Comparison of ENCODE assay signal across 17 mouse cellular contexts in the genomic region with DNA sequence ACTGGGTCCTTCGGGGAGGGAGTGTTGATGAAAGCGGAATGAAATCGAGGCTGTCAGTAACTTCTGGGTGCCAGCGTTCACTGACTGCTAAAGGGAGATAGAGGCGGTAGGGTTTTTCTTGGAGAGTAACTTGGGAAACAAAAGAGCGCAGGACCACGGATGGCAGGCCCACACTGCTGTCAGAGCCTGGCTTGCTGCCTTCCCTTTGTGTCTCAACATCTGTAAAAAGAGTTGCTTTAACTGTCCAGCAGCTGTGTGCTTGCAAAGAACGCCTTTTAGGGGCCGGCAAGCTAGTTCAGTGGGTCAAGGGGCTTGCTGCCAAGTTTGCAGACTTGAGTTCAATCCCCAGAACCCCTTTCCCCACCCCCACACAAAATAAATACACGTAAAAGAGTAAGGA. TPM values are rescaled to one million over a fixed set of nuclear protein-coding genes. Genes with fewer than 3 reads are reported as not detected.
DNase-seq lines count a peak whose midpoint lies in the region; ATAC-seq and TF ChIP-seq lines count a peak whose summit lies in the region.
"Had no signal": no experiment of that assay in that cellular context is flagged by ENCODE, and none has a peak within 500 bp of the region (broad histone marks: within the 10 kb centered on the region; RNA-seq: fewer than 3 reads in every experiment).

No protein-coding gene starts in this region.

- H3K27ac ChIP-seq in layer of hippocampus, adult 2 months: peak overlapping the region; percentile 97; the same call in 1 of the 2 replicates
- H3K27ac ChIP-seq in forebrain, embryonic 15.5 days (replicated peaks): peak overlapping the region; percentile 96
- no peak overlapping the region for H3K27ac ChIP-seq in midbrain, embryonic 11.5 days (ENCODE audit: low read depth, low read length)
- H3K27ac ChIP-seq: liver, embryonic 13.5 days; neural tube, embryonic 13.5 days had no signal

- no peak for TF ChIP-seq CTCF in layer of hippocampus, adult 2 months (conservative IDR thresholded peaks at IDR 0.05)

- peak overlapping the region; percentile 86 for H3K4me2 ChIP-seq in forebrain, embryonic 15.5 days (replicated peaks)
- peak overlapping the region; percentile 31 for H3K4me2 ChIP-seq in midbrain, embryonic 11.5 days
- H3K4me2 ChIP-seq: heart, embryonic 11.5 days; liver, embryonic 13.5 days; neural tube, embryonic 13.5 days had no signal

- no peak for DNase-seq in layer of hippocampus, adult 2 months (ENCODE audit: low spot score in 2 of 2)
- no peak for DNase-seq in layer of hippocampus, postnatal 14 days (ENCODE audit: low spot score in 2 of 2)
- peak; percentile 37 for DNase-seq in embryo, embryonic 9.5 days (ENCODE audit: extremely low spot score)
- DNase-seq in midbrain, embryonic 11.5 days (ENCODE audit: low spot score, missing footprints): peak; percentile 92
- no peak for DNase-seq in kidney, adult 11 months
- DNase-seq in right cerebral cortex, adult 2 months (ENCODE audit: low spot score in 2 of 2): no peak
- no peak for DNase-seq in right cerebral cortex, postnatal 36 days (ENCODE audit: low spot score in 2 of 2)
- DNase-seq: adrenal gland, postnatal 14 days; kidney, postnatal 14 days; liver, embryonic 13.5 days had no signal

- no peak for ATAC-seq in forebrain, embryonic 15.5 days (replicated peaks)
- no peak for ATAC-seq in midbrain, embryonic 11.5 days (ENCODE audit: low FRiP score)
- ATAC-seq: Patski had no signal

- H3K36me3 ChIP-seq in forebrain, embryonic 15.5 days: peaks cover 16% of the 10 kb centered on the region
- 0 out of 2 replicates have a peak, but pooled peaks cover 2% of the 10 kb centered on the region for H3K36me3 ChIP-seq in midbrain, embryonic 11.5 days (ENCODE audit: control insufficient read depth, insufficient read depth, low read length)
- H3K36me3 ChIP-seq: liver, embryonic 13.5 days; neural tube, embryonic 13.5 days had no signal

- no peaks in the 10 kb centered on the region for H3K9me3 ChIP-seq in forebrain, embryonic 15.5 days
- no peaks in the 10 kb centered on the region for H3K9me3 ChIP-seq in midbrain, embryonic 11.5 days (ENCODE audit: control insufficient read depth, low read length)
- H3K9me3 ChIP-seq: liver, embryonic 13.5 days; megakaryocyte, embryonic 14.5 days; neural tube, embryonic 13.5 days had no signal

- 9% methylated on average over 10 of the region's 10 CpGs for WGBS in forebrain, embryonic 15.5 days
- WGBS in midbrain, embryonic 11.5 days: 5% methylated on average over 10 of the region's 10 CpGs

- no peaks in the 10 kb centered on the region for H3K27me3 ChIP-seq in forebrain, embryonic 15.5 days
- H3K27me3 ChIP-seq in midbrain, embryonic 11.5 days (ENCODE audit: control insufficient read depth, insufficient read depth, low read length): peaks cover 96% of the 10 kb centered on the region
- H3K27me3 ChIP-seq: Patski had no signal

- H3K9ac ChIP-seq in forebrain, embryonic 15.5 days (replicated peaks): peak overlapping the region; percentile 45
- no peak overlapping the region for H3K9ac ChIP-seq in midbrain, embryonic 11.5 days (ENCODE audit: low read length)
- H3K9ac ChIP-seq: liver, embryonic 13.5 days; neural tube, embryonic 13.5 days had no signal

- H3K4me1 ChIP-seq in forebrain, embryonic 15.5 days: peaks cover 72% of the 10 kb centered on the region
- H3K4me1 ChIP-seq in midbrain, embryonic 11.5 days (ENCODE audit: control insufficient read depth, insufficient read depth, low read length): peaks cover 9% of the 10 kb centered on the region

- peak overlapping the region; percentile 10; the same call in 1 of the 2 replicates for H3K4me3 ChIP-seq in layer of hippocampus, adult 2 months
- H3K4me3 ChIP-seq in forebrain, embryonic 15.5 days: peak overlapping the region; percentile 72
- H3K4me3 ChIP-seq in midbrain, embryonic 11.5 days (ENCODE audit: low read depth, low read length): peak overlapping the region; percentile 15; the same call in 1 of the 2 replicates
- H3K4me3 ChIP-seq: liver, embryonic 13.5 days; neural tube, embryonic 13.5 days had no signal

RNA-seq across cellular contexts. Expression of gene Lhx2, which starts 20.1 kb away (rescaled TPM):
- total RNA-seq in layer of hippocampus, adult 2 months (2021): 10 to 100 TPM; 96.6 to 99.5 TPM
- 100 to 1,000 TPM in 1 of 2 experiments, 10 to 100 TPM in 1; 96.7 to 100 TPM for total RNA-seq in layer of hippocampus, postnatal 14 days (2021)
- polyA plus RNA-seq in forebrain, embryonic 15.5 days (2015; fragmentation: Nextera tagmentation; extraction: Ambion mirVana): 91.0 and 111 TPM in 2 replicates
- 55.5 and 61.5 TPM in 2 replicates for polyA plus RNA-seq in midbrain, embryonic 11.5 days (2014; fragmentation: Nextera tagmentation; extraction: Ambion mirVana)
- total RNA-seq: gastrocnemius, adult 18-20 months; hematopoietic stem cell, adult 5-6 weeks had no signal

Comparison
In these comparisons a context has a peak if more than half of its experiments do, and no peak if none do; other contexts are left out.
1. DNase-seq: peak in embryo, embryonic 9.5 days (single experiment) and midbrain, embryonic 11.5 days (single experiment); none in layer of hippocampus, adult 2 months (0 of 2), layer of hippocampus, postnatal 14 days (0 of 2), kidney, adult 11 months (single experiment), right cerebral cortex, adult 2 months (0 of 2) and right cerebral cortex, postnatal 36 days (0 of 2).
2. H3K4me3 ChIP-seq: peak in every context shown above with its lines; median percentile 72 in forebrain, embryonic 15.5 days; 15 in midbrain, embryonic 11.5 days; 10 in layer of hippocampus, adult 2 months.